Mouse (Mus musculus): ENCODE results near the gene Nfat5. TPM values are rescaled to one million over a fixed set of nuclear protein-coding genes. Genes with fewer than 3 reads are reported as not detected.

Gene Nfat5
- polyA plus RNA-seq, 1 experiment = 42.7 TPM

GRCm38 (mm10) chr8:107382898-107383297 lies 89.6 kb downstream of the Nfat5 start:
- DNase-seq (ENCODE audit: low read depth) = no peak
- TF ChIP-seq CTCF (IDR thresholded peaks at IDR 0.05; ENCODE audit: borderline replicate concordance, extremely low read depth, insufficient read depth, insufficient read length) (no peak), POLR2A (IDR thresholded peaks at IDR 0.05; ENCODE audit: borderline replicate concordance, extremely low read depth, insufficient read depth, insufficient read length, poor library complexity, severe bottlenecking) (no peak)

- no peak for DNase-seq (ENCODE audit: low read depth)
- TF ChIP-seq POLR2A (IDR thresholded peaks at IDR 0.05; ENCODE audit: borderline replicate concordance, extremely low read depth, insufficient read depth, insufficient read length, poor library complexity, severe bottlenecking) (no peak), CTCF (IDR thresholded peaks at IDR 0.05; ENCODE audit: borderline replicate concordance, extremely low read depth, insufficient read depth, insufficient read length) (no peak)
These were observed 91.4 kb downstream of the Nfat5 start for GRCm38 (mm10) chr8:107384651-107385050.

DNA sequence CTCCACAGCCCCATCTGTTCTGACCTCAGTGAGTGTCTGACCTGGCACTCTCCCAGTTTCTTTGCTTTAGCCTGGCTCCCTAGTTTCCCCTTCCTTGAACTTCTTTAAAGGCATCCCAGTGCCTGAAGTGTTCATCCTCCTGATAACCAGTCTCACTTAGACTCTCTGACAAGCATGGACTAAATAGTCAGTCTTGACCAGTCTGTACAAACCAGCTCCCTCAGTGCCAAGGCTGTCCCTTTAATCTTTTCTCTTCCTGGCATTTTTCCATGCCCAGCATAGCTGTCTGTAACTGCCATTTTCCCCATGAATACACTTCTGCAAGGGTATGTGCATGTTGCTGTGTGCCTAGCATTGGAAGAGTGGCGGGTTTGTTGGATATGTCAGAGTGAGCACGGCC lies 91.8 kb downstream of the Nfat5 start:
- TF ChIP-seq CTCF (IDR thresholded peaks at IDR 0.05; ENCODE audit: borderline replicate concordance, extremely low read depth, insufficient read depth, insufficient read length) (no peak), POLR2A (IDR thresholded peaks at IDR 0.05; ENCODE audit: borderline replicate concordance, extremely low read depth, insufficient read depth, insufficient read length, poor library complexity, severe bottlenecking) (no peak)
- DNase-seq (ENCODE audit: low read depth) = no peak

DNA sequence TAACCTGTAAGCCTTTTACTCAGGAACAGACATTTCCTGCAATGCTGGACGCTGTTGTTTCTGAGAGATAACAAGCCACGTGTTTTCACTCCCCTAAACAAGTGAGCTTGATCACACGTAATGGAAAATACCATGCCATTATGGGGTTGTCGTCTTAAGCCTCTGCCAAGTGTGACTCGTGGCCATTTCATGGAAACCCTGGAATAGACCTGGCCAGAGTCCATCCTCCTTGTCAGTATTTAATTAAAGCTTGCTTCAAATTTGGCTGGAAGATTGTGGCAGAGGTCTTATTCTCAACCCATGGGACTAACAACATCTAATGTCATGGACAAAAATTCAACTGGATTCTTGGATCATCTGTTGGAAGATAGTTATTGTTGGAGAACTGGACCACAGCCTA lies 92.9 kb downstream of the Nfat5 start:
- peak; percentile 75 for DNase-seq (ENCODE audit: low read depth)

GRCm38 (mm10) chr8:107386642-107387041 lies 93.4 kb downstream of the Nfat5 start:
- DNase-seq (ENCODE audit: low read depth) = peak; percentile 78
- no peak for TF ChIP-seq POLR2A (IDR thresholded peaks at IDR 0.05; ENCODE audit: borderline replicate concordance, extremely low read depth, insufficient read depth, insufficient read length, poor library complexity, severe bottlenecking)
- TF ChIP-seq CTCF (IDR thresholded peaks at IDR 0.05; ENCODE audit: borderline replicate concordance, extremely low read depth, insufficient read depth, insufficient read length) = no peak

More for the DNA sequence above, 92.9 kb downstream of the Nfat5 start:
- TF ChIP-seq POLR2A (IDR thresholded peaks at IDR 0.05; ENCODE audit: borderline replicate concordance, extremely low read depth, insufficient read depth, insufficient read length, poor library complexity, severe bottlenecking) (no peak), CTCF (IDR thresholded peaks at IDR 0.05; ENCODE audit: borderline replicate concordance, extremely low read depth, insufficient read depth, insufficient read length) (no peak)

GRCm38 (mm10) chr8:107387861-107388260 lies 94.6 kb downstream of the Nfat5 start:
- peak; percentile 58 for DNase-seq (ENCODE audit: low read depth)
- no peak for TF ChIP-seq POLR2A (IDR thresholded peaks at IDR 0.05; ENCODE audit: borderline replicate concordance, extremely low read depth, insufficient read depth, insufficient read length, poor library complexity, severe bottlenecking)
- peak; percentile 47; the same call in 1 of the 2 replicates for TF ChIP-seq CTCF (IDR thresholded peaks at IDR 0.05; ENCODE audit: borderline replicate concordance, extremely low read depth, insufficient read depth, insufficient read length)

- TF ChIP-seq POLR2A (IDR thresholded peaks at IDR 0.05; ENCODE audit: borderline replicate concordance, extremely low read depth, insufficient read depth, insufficient read length, poor library complexity, severe bottlenecking) (no peak), CTCF (IDR thresholded peaks at IDR 0.05; ENCODE audit: borderline replicate concordance, extremely low read depth, insufficient read depth, insufficient read length) (no peak)
- DNase-seq (ENCODE audit: low read depth) = peak; percentile 93
These were observed 96.3 kb downstream of the Nfat5 start for GRCm38 (mm10) chr8:107389557-107389956.

GRCm38 (mm10) chr8:107390476-107391135 lies 97.3 kb downstream of the Nfat5 start:
- no peak for DNase-seq (ENCODE audit: low read depth)
- TF ChIP-seq CTCF (IDR thresholded peaks at IDR 0.05; ENCODE audit: borderline replicate concordance, extremely low read depth, insufficient read depth, insufficient read length) (no peak), POLR2A (IDR thresholded peaks at IDR 0.05; ENCODE audit: borderline replicate concordance, extremely low read depth, insufficient read depth, insufficient read length, poor library complexity, severe bottlenecking) (no peak)

- DNase-seq (ENCODE audit: low read depth) = no peak
- TF ChIP-seq CTCF (IDR thresholded peaks at IDR 0.05; ENCODE audit: borderline replicate concordance, extremely low read depth, insufficient read depth, insufficient read length) (no peak), POLR2A (IDR thresholded peaks at IDR 0.05; ENCODE audit: borderline replicate concordance, extremely low read depth, insufficient read depth, insufficient read length, poor library complexity, severe bottlenecking) (no peak)
These were observed 97.9 kb downstream of the Nfat5 start for GRCm38 (mm10) chr8:107391136-107391516.

DNA sequence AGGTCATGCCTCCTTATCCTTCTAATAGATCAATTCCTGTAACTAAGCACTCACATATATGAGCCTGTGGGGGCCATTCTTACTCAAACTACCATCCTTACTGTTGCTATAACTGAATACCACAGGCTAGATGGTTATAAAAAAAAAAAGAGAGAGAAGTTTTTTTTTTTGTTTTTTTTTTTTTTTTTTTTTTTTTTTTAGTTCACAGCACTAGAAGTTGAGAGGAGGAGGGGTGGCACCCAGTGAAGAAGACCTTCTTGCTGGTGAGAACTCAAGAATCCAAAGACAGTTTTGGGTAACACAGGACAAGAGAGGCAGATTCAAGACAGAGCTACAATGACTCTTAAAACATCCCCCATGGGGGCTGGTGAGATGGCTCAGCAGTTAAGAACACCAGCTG lies 102.1 kb downstream of the Nfat5 start:
- DNase-seq (ENCODE audit: low read depth) = no peak
- TF ChIP-seq POLR2A (IDR thresholded peaks at IDR 0.05; ENCODE audit: borderline replicate concordance, extremely low read depth, insufficient read depth, insufficient read length, poor library complexity, severe bottlenecking) (no peak), CTCF (IDR thresholded peaks at IDR 0.05; ENCODE audit: borderline replicate concordance, extremely low read depth, insufficient read depth, insufficient read length) (no peak)

GRCm38 (mm10) chr8:107396106-107396670 lies 102.9 kb downstream of the Nfat5 start:
- DNase-seq (ENCODE audit: low read depth) = no peak
- TF ChIP-seq POLR2A (IDR thresholded peaks at IDR 0.05; ENCODE audit: borderline replicate concordance, extremely low read depth, insufficient read depth, insufficient read length, poor library complexity, severe bottlenecking) = no peak
- no peak for TF ChIP-seq CTCF (IDR thresholded peaks at IDR 0.05; ENCODE audit: borderline replicate concordance, extremely low read depth, insufficient read depth, insufficient read length)

DNA sequence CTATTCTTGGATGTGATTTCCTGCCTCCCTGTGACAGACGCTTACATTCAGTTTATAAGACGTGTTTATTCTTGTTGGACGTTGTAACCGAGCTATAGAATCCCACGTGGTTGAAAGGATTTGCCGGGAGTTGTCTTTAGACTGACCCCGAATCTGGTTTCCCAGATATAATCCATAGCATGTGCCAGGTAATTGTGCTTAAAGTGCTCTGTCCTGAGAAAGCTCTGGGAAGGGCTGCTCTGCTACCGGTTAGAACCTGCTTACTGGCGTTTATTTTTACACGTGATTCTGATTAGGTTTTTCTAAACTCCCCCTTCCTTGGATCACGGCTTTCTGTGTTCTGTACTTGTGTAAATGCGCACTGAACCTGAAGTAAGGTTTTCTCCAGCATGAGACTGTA lies 104.4 kb downstream of the Nfat5 start:
- TF ChIP-seq POLR2A (IDR thresholded peaks at IDR 0.05; ENCODE audit: borderline replicate concordance, extremely low read depth, insufficient read depth, insufficient read length, poor library complexity, severe bottlenecking) = no peak
- no peak for TF ChIP-seq CTCF (IDR thresholded peaks at IDR 0.05; ENCODE audit: borderline replicate concordance, extremely low read depth, insufficient read depth, insufficient read length)
- no peak for DNase-seq (ENCODE audit: low read depth)
